Mouse (Mus musculus): ENCODE measurements around the gene Hps4. TPM values are rescaled to one million over a fixed set of nuclear protein-coding genes. Genes with fewer than 3 reads are reported as not detected.

Gene Hps4
- polyA plus RNA-seq, 1 experiment = not detected

DNA sequence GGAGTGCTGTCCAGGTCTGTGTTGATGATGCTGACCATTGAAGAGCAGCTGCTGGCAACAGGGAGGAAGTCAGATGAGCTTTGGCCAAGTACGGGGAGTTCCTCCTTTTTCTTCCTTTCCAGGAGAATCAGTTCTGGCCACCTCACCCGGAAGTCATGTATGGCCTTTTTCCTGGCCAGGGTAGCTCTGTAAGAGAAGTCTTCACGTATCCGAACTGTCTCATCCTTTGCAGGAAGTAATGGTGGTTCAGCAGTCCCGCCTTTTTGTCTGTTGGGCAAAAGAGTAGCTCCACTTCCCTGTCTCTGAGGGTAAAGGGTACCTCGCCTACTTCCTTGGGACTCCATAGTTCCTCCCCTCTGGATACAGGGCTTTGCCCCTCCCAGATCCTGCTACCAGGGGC, 12.6 kb downstream of the Hps4 start:
- no peak overlapping the region for H3K4me3 ChIP-seq (ENCODE audit: insufficient read depth, low read depth, low read length)
- TF ChIP-seq CTCF (IDR thresholded peaks at IDR 0.05; ENCODE audit: insufficient read depth, low read depth, low read length) = no peak
- TF ChIP-seq POLR2A (IDR thresholded peaks at IDR 0.05; ENCODE audit: insufficient read depth, low read depth, low read length) = no peak
- WGBS = 94% methylated on average over 6 of the region's 6 CpGs

DNA sequence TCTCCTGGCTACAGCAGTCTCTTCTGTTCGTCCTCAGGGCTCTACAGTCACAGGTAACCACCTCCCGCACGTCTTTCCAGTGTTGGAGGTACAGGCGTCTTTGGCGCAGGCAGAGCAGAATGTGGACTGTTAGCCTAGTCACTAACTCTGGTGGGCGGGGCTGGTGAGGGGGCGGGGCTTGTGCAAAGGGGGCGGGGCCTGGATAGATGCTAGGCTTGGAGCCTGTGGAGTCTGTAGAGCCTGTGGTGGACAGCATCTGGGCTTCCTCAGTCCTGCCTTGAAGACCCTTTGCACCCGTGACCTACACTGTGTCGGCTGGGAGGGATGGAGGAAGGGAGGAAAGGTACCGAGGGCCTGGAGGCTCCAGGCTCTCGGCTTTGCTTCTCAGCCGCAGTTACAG, 13.0 kb downstream of the Hps4 start, which contains the start of gene Gm6583:
Gm6583 (minus strand) TSS at position 124 of the 400 bp plus-strand sequence.
- no peaks in the 10 kb centered on the region for H3K4me1 ChIP-seq (ENCODE audit: control insufficient read depth, insufficient read depth, low read length)
- H3K27ac ChIP-seq (ENCODE audit: insufficient read depth, low read depth, low read length) = no peak within 1 kb of the TSS
- WGBS = 65% methylated on average over 13 of the region's 13 CpGs
- no peak for TF ChIP-seq POLR2A (IDR thresholded peaks at IDR 0.05; ENCODE audit: insufficient read depth, low read depth, low read length)
- no peak for TF ChIP-seq CTCF (IDR thresholded peaks at IDR 0.05; ENCODE audit: insufficient read depth, low read depth, low read length)
- no peak within 1 kb of the TSS for H3K4me3 ChIP-seq (ENCODE audit: insufficient read depth, low read depth, low read length)

More for the DNA sequence above, 12.6 kb downstream of the Hps4 start:
- H3K27ac ChIP-seq (ENCODE audit: insufficient read depth, low read depth, low read length) = no peak overlapping the region
- H3K4me1 ChIP-seq (ENCODE audit: control insufficient read depth, insufficient read depth, low read length) = no peaks in the 10 kb centered on the region

DNA sequence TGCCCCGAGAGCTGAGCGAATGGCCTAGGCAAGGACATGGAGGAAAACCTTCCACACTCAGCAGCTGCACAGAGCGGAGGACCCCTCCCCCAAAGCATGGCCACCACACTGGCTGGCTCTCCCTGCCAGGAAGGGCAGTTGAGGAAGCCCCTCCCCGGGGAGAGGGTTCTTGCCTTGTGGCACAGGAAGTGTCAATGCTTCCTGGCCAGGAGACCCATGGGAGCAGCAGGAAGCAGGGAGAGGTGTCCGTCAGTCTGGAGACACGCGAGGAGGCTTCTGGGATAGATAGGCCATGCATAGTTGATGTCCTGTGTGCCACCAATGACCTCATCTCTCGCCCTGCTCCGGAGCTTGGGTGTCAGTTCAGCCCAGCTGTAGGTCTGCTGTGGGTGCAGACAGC, 13.4 kb downstream of the Hps4 start:
- Histone ChIP-seq H3K4me3 (ENCODE audit: insufficient read depth, low read depth, low read length) (no peak overlapping the region), H3K4me1 (ENCODE audit: control insufficient read depth, insufficient read depth, low read length) (no peaks in the 10 kb centered on the region), H3K27ac (ENCODE audit: insufficient read depth, low read depth, low read length) (no peak overlapping the region)
- WGBS = 86% methylated on average over 9 of the region's 9 CpGs
- no peak for TF ChIP-seq POLR2A (IDR thresholded peaks at IDR 0.05; ENCODE audit: insufficient read depth, low read depth, low read length)
- no peak for TF ChIP-seq CTCF (IDR thresholded peaks at IDR 0.05; ENCODE audit: insufficient read depth, low read depth, low read length)

DNA sequence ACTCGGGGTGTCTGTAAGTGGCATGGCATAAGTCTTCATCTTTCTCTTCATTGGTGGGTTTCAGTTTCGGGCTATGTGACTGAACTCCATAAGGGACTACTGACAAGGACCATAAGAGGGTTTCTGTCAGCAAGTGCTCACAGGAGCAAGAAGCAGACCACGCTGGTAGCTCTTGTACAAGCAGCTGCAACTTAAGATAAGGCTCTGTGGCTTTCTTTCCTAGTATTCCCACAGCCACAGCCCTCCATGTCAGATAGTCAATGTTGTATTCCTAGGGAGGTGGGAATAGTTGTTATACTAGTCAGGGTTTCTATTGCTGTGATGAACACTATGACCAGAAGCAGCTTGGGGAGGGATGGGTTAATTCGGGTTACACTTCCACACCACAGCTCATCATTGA, 16.6 kb downstream of the Hps4 start:
- H3K4me3 ChIP-seq (ENCODE audit: insufficient read depth, low read depth, low read length) = no peak overlapping the region
- WGBS = 94% methylated on average over 4 of the region's 4 CpGs

DNA sequence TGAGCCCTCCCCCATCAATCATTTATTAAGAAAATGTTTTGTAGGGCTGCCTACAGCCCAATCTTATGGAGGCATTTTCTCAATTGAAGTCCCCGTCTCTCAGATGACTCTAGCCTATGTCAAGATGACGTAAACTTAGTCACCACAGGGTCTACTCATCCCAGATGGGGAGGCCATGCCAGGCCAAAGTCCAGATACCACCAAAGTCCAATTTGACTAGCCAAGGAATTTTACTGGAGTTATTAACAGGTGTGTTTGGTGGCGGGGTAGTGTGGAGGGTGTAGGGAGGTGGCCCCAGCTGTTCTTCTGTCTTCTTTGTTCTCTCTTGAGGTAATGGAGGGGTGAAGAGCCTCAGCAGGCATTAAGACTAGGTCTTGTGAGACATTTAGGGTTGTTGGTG, 17.2 kb downstream of the Hps4 start:
- no peaks in the 10 kb centered on the region for H3K4me1 ChIP-seq (ENCODE audit: control insufficient read depth, insufficient read depth, low read length)
- no peak overlapping the region for H3K4me3 ChIP-seq (ENCODE audit: insufficient read depth, low read depth, low read length)
- TF ChIP-seq POLR2A (IDR thresholded peaks at IDR 0.05; ENCODE audit: insufficient read depth, low read depth, low read length) (no peak), CTCF (IDR thresholded peaks at IDR 0.05; ENCODE audit: insufficient read depth, low read depth, low read length) (no peak)
- WGBS = 99% methylated on average over 3 of the region's 3 CpGs
- no peak overlapping the region for H3K27ac ChIP-seq (ENCODE audit: insufficient read depth, low read depth, low read length)

More for the DNA sequence above, 16.6 kb downstream of the Hps4 start:
- Histone ChIP-seq H3K4me1 (ENCODE audit: control insufficient read depth, insufficient read depth, low read length) (no peaks in the 10 kb centered on the region), H3K27ac (ENCODE audit: insufficient read depth, low read depth, low read length) (no peak overlapping the region)
- TF ChIP-seq POLR2A (IDR thresholded peaks at IDR 0.05; ENCODE audit: insufficient read depth, low read depth, low read length) = no peak

DNA sequence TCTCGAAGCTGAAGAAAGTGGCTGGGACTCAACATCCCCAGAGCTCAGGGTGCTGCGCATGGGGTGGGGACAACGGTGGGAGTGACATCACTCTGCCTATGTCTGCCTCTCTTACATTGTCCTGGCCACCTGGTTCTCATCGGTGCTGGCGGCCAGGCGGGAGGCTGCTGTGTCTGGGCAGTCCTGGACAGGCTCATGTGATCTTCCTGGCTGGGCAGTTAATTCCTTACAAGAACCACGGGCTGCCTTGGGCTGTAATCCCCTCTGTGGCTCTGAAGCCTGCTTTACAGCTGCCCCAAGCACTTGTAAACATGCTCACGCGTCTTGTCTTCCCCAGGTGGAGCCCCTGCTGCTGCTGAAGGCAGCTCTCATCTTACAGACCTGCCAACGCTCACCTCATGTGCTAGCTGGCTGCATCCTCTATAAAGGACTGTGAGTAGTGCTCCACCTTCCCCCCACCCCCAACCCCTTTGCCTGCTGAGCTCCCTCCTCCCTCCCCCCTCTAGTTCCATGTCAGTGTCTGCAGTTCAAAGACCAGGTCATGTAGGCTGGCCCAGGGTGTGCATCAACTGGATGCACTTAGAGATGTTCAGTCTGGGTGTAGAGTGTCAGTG, 21.4 kb downstream of the Hps4 start:
- Histone ChIP-seq H3K27ac (ENCODE audit: insufficient read depth, low read depth, low read length) (no peak overlapping the region), H3K4me1 (ENCODE audit: control insufficient read depth, insufficient read depth, low read length) (peaks cover 10% of the 10 kb centered on the region), H3K4me3 (ENCODE audit: insufficient read depth, low read depth, low read length) (no peak overlapping the region)
- TF ChIP-seq POLR2A (IDR thresholded peaks at IDR 0.05; ENCODE audit: insufficient read depth, low read depth, low read length) (no peak), CTCF (IDR thresholded peaks at IDR 0.05; ENCODE audit: insufficient read depth, low read depth, low read length) (no peak)
- WGBS = 81% methylated on average over 10 of the region's 10 CpGs

DNA sequence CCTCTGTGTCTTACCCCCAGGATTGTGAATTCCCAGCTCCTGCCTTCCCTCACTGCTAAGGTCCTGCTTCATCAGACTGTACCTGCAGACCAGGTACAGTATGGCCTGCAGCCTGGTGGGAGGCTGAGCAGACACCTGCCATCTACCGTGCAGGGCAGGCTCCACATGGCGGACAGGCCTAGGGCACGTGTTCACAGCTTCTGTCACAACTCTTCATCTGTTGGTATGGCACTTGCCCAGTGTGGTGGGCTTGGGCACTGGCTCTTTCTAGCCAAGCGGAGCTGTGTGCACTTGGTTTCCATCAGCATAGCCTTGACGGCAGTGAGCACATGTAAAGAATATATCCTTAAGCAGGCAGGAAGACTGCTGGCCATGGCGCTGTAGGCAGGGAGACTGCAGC, 24.0 kb downstream of the Hps4 start:
- TF ChIP-seq POLR2A (IDR thresholded peaks at IDR 0.05; ENCODE audit: insufficient read depth, low read depth, low read length) = no peak
- no peak for TF ChIP-seq CTCF (IDR thresholded peaks at IDR 0.05; ENCODE audit: insufficient read depth, low read depth, low read length)
- H3K4me1 ChIP-seq (ENCODE audit: control insufficient read depth, insufficient read depth, low read length) = peaks cover 23% of the 10 kb centered on the region
- no peak overlapping the region for H3K27ac ChIP-seq (ENCODE audit: insufficient read depth, low read depth, low read length)
- 96% methylated on average over 6 of the region's 6 CpGs for WGBS
- H3K4me3 ChIP-seq (ENCODE audit: insufficient read depth, low read depth, low read length) = no peak overlapping the region

DNA sequence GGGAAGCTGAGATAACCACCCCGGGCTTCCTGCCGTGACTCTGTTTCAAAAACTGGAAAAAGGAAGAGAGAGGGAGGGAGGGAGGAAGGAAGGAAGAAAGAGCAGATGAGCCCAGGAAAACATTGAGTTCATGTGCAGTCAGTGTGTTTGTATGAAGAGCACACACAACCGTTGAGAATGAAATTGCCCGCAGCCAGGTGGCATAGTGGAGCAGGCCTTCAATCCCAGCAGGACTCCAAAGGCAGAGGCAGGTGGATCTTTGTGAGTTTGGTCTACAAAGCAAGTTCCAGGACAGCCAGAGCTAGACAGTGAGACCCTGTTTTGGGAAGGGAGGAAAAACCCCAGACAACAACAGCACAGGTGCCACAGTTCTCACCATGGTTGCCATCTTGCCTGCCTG, 24.5 kb downstream of the Hps4 start:
- Histone ChIP-seq H3K4me1 (ENCODE audit: control insufficient read depth, insufficient read depth, low read length) (peaks cover 28% of the 10 kb centered on the region), H3K27ac (ENCODE audit: insufficient read depth, low read depth, low read length) (no peak overlapping the region), H3K4me3 (ENCODE audit: insufficient read depth, low read depth, low read length) (no peak overlapping the region)
- TF ChIP-seq CTCF (IDR thresholded peaks at IDR 0.05; ENCODE audit: insufficient read depth, low read depth, low read length) = no peak
- TF ChIP-seq POLR2A (IDR thresholded peaks at IDR 0.05; ENCODE audit: insufficient read depth, low read depth, low read length) = no peak
- WGBS = 85% methylated on average over 4 of the region's 4 CpGs

DNA sequence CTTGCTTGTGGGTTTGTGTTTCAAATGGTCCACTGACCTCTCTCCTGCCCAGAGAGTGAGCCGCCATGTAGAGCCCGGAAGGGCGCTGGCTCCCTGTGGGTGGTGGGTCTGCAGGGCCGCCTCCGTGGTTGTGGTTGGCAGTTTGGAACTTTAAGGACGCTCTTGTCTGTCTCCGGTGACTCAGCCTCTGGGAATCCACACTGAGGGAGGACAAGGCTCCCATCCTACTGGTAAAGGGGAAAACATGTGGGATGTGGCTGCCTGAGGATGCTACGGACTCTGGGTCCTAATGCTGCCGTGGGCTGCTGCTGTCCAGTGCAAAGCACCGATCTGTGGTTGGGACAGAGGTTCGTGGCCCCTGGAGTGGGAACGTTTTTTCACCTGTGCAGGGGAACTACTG, 25.0 kb downstream of the Hps4 start:
- peaks cover 32% of the 10 kb centered on the region for H3K4me1 ChIP-seq (ENCODE audit: control insufficient read depth, insufficient read depth, low read length)
- H3K27ac ChIP-seq (ENCODE audit: insufficient read depth, low read depth, low read length) = no peak overlapping the region
- no peak overlapping the region for H3K4me3 ChIP-seq (ENCODE audit: insufficient read depth, low read depth, low read length)
- TF ChIP-seq POLR2A (IDR thresholded peaks at IDR 0.05; ENCODE audit: insufficient read depth, low read depth, low read length) (no peak), CTCF (IDR thresholded peaks at IDR 0.05; ENCODE audit: insufficient read depth, low read depth, low read length) (no peak)
- WGBS = 67% methylated on average over 12 of the region's 12 CpGs

DNA sequence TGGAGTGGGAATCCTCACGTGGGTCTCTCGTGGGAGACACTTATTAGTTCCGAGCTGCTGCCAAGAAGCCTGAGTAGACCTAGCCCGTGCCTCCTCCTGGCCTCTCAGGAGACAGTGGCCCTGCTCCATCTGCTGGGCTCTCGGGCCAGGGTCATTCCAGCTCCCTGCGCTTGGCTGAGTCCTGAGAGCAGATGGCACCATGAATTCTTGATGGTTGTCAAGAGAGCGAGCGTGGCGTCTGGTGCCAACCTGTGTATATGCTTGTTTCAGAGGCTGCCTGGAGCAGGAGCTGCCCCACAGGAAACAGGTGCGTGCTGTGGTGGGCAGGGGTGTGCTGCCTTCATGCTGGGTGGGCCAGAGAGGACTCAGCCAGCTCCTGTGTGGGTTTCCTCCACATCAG, 25.8 kb downstream of the Hps4 start:
- TF ChIP-seq CTCF (IDR thresholded peaks at IDR 0.05; ENCODE audit: insufficient read depth, low read depth, low read length) = no peak
- no peak for TF ChIP-seq POLR2A (IDR thresholded peaks at IDR 0.05; ENCODE audit: insufficient read depth, low read depth, low read length)
- Histone ChIP-seq H3K27ac (ENCODE audit: insufficient read depth, low read depth, low read length) (no peak overlapping the region), H3K4me3 (ENCODE audit: insufficient read depth, low read depth, low read length) (no peak overlapping the region), H3K4me1 (ENCODE audit: control insufficient read depth, insufficient read depth, low read length) (peaks cover 32% of the 10 kb centered on the region)
- WGBS = 84% methylated on average over 10 of the region's 10 CpGs

All from olfactory bulb, adult 2 months (tissue).